Comparison of ENCODE assay signal across 23 mouse cellular contexts in genomic region chr11:53425711-53426255, GRCm38 (mm10). TPM values are rescaled to one million over a fixed set of nuclear protein-coding genes. Genes with fewer than 3 reads are reported as not detected.
DNase-seq lines count a peak whose midpoint lies in the region; ATAC-seq and TF ChIP-seq lines count a peak whose summit lies in the region.
"Had no signal": no experiment of that assay in that cellular context is flagged by ENCODE, and none has a peak within 500 bp of the region (broad histone marks: within the 10 kb centered on the region; RNA-seq: fewer than 3 reads in every experiment).

No protein-coding gene starts in this region.

- TF ChIP-seq POLR2A in kidney, adult 2 months (IDR thresholded peaks at IDR 0.05; ENCODE audit: low read depth, low read length): no peak

- H3K36me3 ChIP-seq in kidney, adult 2 months (ENCODE audit: control insufficient read depth, insufficient read depth, low read length): peaks cover 2% of the 10 kb centered on the region
- peaks cover 30% of the 10 kb centered on the region for H3K36me3 ChIP-seq in kidney, embryonic 15.5 days
- peaks cover 12% of the 10 kb centered on the region for H3K36me3 ChIP-seq in liver, embryonic 16.5 days (ENCODE audit: control insufficient read depth, insufficient read depth)

- WGBS in kidney, adult 2 months: 80% methylated on average over 6 of the region's 6 CpGs
- WGBS in kidney, embryonic 15.5 days: 79% methylated on average over 6 of the region's 6 CpGs
- 72% methylated on average over 6 of the region's 6 CpGs for WGBS in liver, embryonic 16.5 days (ENCODE audit: insufficient replicate concordance)

- H3K4me3 ChIP-seq in kidney, adult 2 months (ENCODE audit: insufficient read depth, low read depth, low read length): no peak overlapping the region
- no peak overlapping the region for H3K4me3 ChIP-seq in kidney, embryonic 15.5 days (replicated peaks)
- no peak overlapping the region for H3K4me3 ChIP-seq in liver, embryonic 16.5 days (ENCODE audit: low read depth, low read length)
- H3K4me3 ChIP-seq: embryonic facial prominence, embryonic 13.5 days; hindbrain, embryonic 15.5 days; stomach, embryonic 15.5 days had no signal

- no peak overlapping the region for H3K27ac ChIP-seq in kidney, adult 2 months (ENCODE audit: insufficient read depth, low read depth, low read length)
- H3K27ac ChIP-seq in kidney, embryonic 15.5 days: no peak overlapping the region; the same call in 1 of the 2 replicates
- peak overlapping the region; percentile 31; the same call in 1 of the 2 replicates for H3K27ac ChIP-seq in liver, embryonic 16.5 days (ENCODE audit: low read length)
- H3K27ac ChIP-seq: embryonic facial prominence, embryonic 13.5 days; hindbrain, embryonic 15.5 days; stomach, embryonic 15.5 days had no signal

- no peak overlapping the region for H3K4me2 ChIP-seq in kidney, embryonic 15.5 days
- no peak overlapping the region for H3K4me2 ChIP-seq in liver, embryonic 16.5 days (ENCODE audit: low read depth, low read length)
- H3K4me2 ChIP-seq: embryonic facial prominence, embryonic 13.5 days; heart, embryonic 11.5 days; hindbrain, embryonic 15.5 days; lung, embryonic 14.5 days; stomach, embryonic 15.5 days had no signal

- H3K27me3 ChIP-seq in kidney, adult 2 months (replicated peaks; ENCODE audit: control insufficient read depth, insufficient read depth, low read length): no peaks in the 10 kb centered on the region
- H3K27me3 ChIP-seq in kidney, embryonic 15.5 days: no peaks in the 10 kb centered on the region
- H3K27me3 ChIP-seq in liver, embryonic 16.5 days (ENCODE audit: control insufficient read depth, insufficient read depth, low read depth, low read length): no peaks in the 10 kb centered on the region
- H3K27me3 ChIP-seq: embryonic facial prominence, embryonic 13.5 days; hindbrain, embryonic 15.5 days; stomach, embryonic 15.5 days had no signal

- no peak overlapping the region for H3K9ac ChIP-seq in kidney, embryonic 15.5 days
- no peak overlapping the region for H3K9ac ChIP-seq in liver, embryonic 16.5 days (ENCODE audit: low read depth, low read length)
- H3K9ac ChIP-seq: embryonic facial prominence, embryonic 13.5 days; hindbrain, embryonic 15.5 days; lung, embryonic 14.5 days; stomach, embryonic 15.5 days had no signal

- H3K9me3 ChIP-seq in kidney, embryonic 15.5 days (replicated peaks): no peaks in the 10 kb centered on the region
- H3K9me3 ChIP-seq in liver, embryonic 16.5 days (replicated peaks; ENCODE audit: control insufficient read depth, low read length): no peaks in the 10 kb centered on the region
- H3K9me3 ChIP-seq: embryonic facial prominence, embryonic 13.5 days; hindbrain, embryonic 15.5 days; stomach, embryonic 15.5 days had no signal

- no peak for ATAC-seq in kidney, embryonic 15.5 days (replicated peaks; ENCODE audit: low FRiP score)
- ATAC-seq in liver, embryonic 16.5 days (ENCODE audit: low read depth): no peak
- ATAC-seq: forebrain, embryonic 14.5 days; midbrain, embryonic 16.5 days had no signal

- peak; percentile 45 to 54 for DNase-seq in cerebellum, postnatal 25 days
- no peak for DNase-seq in cerebellum, adult 9-10 months
- DNase-seq in kidney, adult 2 months: peak; percentile 37
- peak; percentile 39 for DNase-seq in brain, adult 2 months (ENCODE audit: low read depth, low spot score)
- DNase-seq in lung, postnatal 36 days: no peak
- DNase-seq: adrenal gland, adult 8-10 months; B cell, adult 2 months; cerebellum, adult 11-12 months; gastrocnemius, postnatal 36 days; kidney, adult 11 months; lung, embryonic 14.5 days; lung, postnatal 4 days; right cerebral cortex, postnatal 25 days; thymus, adult 2 months had no signal

- no peak for TF ChIP-seq CTCF in kidney, adult 2 months (conservative IDR thresholded peaks at IDR 0.05; ENCODE audit: insufficient read depth, insufficient read length, low read depth, low read length)

- H3K4me1 ChIP-seq in kidney, adult 2 months (ENCODE audit: control insufficient read depth, insufficient read depth, low read length): peaks cover 13% of the 10 kb centered on the region
- peaks cover 9% of the 10 kb centered on the region for H3K4me1 ChIP-seq in kidney, embryonic 15.5 days
- peaks cover 9% of the 10 kb centered on the region for H3K4me1 ChIP-seq in liver, embryonic 16.5 days (ENCODE audit: control insufficient read depth, low read depth, low read length)

RNA-seq across cellular contexts. Expression of gene Leap2, which starts 2.8 kb away (rescaled TPM):
- polyA plus RNA-seq in kidney, adult 2 months (2012; rRNA removed): not detected in 2 replicates
- polyA plus RNA-seq in kidney, embryonic 15.5 days (2015; fragmentation: Nextera tagmentation; extraction: Ambion mirVana): 0.32 and 0.46 TPM in 2 replicates
- polyA plus RNA-seq in liver, embryonic 16.5 days (2015; fragmentation: Nextera tagmentation; extraction: Ambion mirVana): 71.4 and 78.2 TPM in 2 replicates
- polyA plus RNA-seq: embryonic facial prominence, embryonic 13.5 days; forebrain, embryonic 14.5 days; heart, embryonic 11.5 days; limb, embryonic 11.5 days; lung, embryonic 14.5 days; midbrain, embryonic 16.5 days; thymus, adult 2 months had no signal

RNA-seq across cellular contexts. Expression of gene Uqcrq, which starts 4.8 kb away (rescaled TPM):
- polyA plus RNA-seq in kidney, adult 2 months (2012; rRNA removed): 1,048 and 1,200 TPM in 2 replicates
- polyA plus RNA-seq in kidney, embryonic 15.5 days (2015; fragmentation: Nextera tagmentation; extraction: Ambion mirVana): 629 and 653 TPM in 2 replicates
- 513 and 549 TPM in 2 replicates for polyA plus RNA-seq in liver, embryonic 16.5 days (2015; fragmentation: Nextera tagmentation; extraction: Ambion mirVana)

RNA-seq across cellular contexts. Expression of gene Gdf9, which starts 5.0 kb away (rescaled TPM):
- polyA plus RNA-seq in kidney, adult 2 months (2012; rRNA removed): 0.29 and 0.42 TPM in 2 replicates
- 2.2 and 2.3 TPM in 2 replicates for polyA plus RNA-seq in kidney, embryonic 15.5 days (2015; fragmentation: Nextera tagmentation; extraction: Ambion mirVana)
- 0.41 and 0.43 TPM in 2 replicates for polyA plus RNA-seq in liver, embryonic 16.5 days (2015; fragmentation: Nextera tagmentation; extraction: Ambion mirVana)

RNA-seq across cellular contexts. Expression of gene Gm10447, which starts 31.1 kb away (rescaled TPM):
- polyA plus RNA-seq in kidney, adult 2 months (2012; rRNA removed): 0.05 and 0.10 TPM in 2 replicates
- polyA plus RNA-seq in kidney, embryonic 15.5 days (2015; fragmentation: Nextera tagmentation; extraction: Ambion mirVana): not detected in 2 replicates
- polyA plus RNA-seq in liver, embryonic 16.5 days (2015; fragmentation: Nextera tagmentation; extraction: Ambion mirVana): 0.18 and 0.22 TPM in 2 replicates
- polyA plus RNA-seq: forebrain, embryonic 14.5 days; heart, embryonic 11.5 days; hindbrain, embryonic 15.5 days; lung, embryonic 14.5 days had no signal

RNA-seq across cellular contexts. Expression of gene Shroom1, which starts 31.2 kb away (rescaled TPM):
- 0.88 and 1.2 TPM in 2 replicates for polyA plus RNA-seq in kidney, adult 2 months (2012; rRNA removed)
- 1.7 and 2.3 TPM in 2 replicates for polyA plus RNA-seq in kidney, embryonic 15.5 days (2015; fragmentation: Nextera tagmentation; extraction: Ambion mirVana)
- 3.1 and 4.1 TPM in 2 replicates for polyA plus RNA-seq in liver, embryonic 16.5 days (2015; fragmentation: Nextera tagmentation; extraction: Ambion mirVana)

Comparison
In these comparisons a context has a peak if more than half of its experiments do, and no peak if none do; other contexts are left out.
1. DNase-seq: peak in cerebellum, postnatal 25 days (2 of 2), kidney, adult 2 months (single experiment) and brain, adult 2 months (single experiment); none in cerebellum, adult 9-10 months (single experiment) and lung, postnatal 36 days (single experiment).
2. RNA of gene Leap2, which starts 2.8 kb away (polyA plus RNA-seq): 71.4 to 78.2 TPM in liver, embryonic 16.5 days; 0.32 to 0.46 TPM in kidney, embryonic 15.5 days and not detected in kidney, adult 2 months; every median in the first group is over 10 times any median in the second.